Mouse (Mus musculus) lung, embryonic 16.5 days (tissue): ENCODE measurements around the gene Chd6. TPM values are rescaled to one million over a fixed set of nuclear protein-coding genes. Genes with fewer than 3 reads are reported as not detected.
A peak's percentile ranks its signal among the peaks of the same experiment; 100 is the strongest.

Experiments
- ATAC-seq: fragments of 200-750 bp; cut with Nextera tagmentation; 2 replicates; pipeline ENCODE4 v1.8.0; 2017; ENCODE audit warnings: low read depth, mild to moderate bottlenecking, moderate library complexity
- H3K27ac ChIP-seq: fragments of 300-500 bp; sonication (generic); 2 replicates; pipeline ENCODE4 v1.5.1; 2014; ENCODE audit warnings: mild to moderate bottlenecking, control low read depth, low read length
- H3K27me3 ChIP-seq: fragments of 300-500 bp; sonication (generic); 2 replicates; pipeline ENCODE4 v1.6.1; 2014; ENCODE audit warnings: low read depth, low read length, mixed read lengths; ENCODE audit not compliant: control insufficient read depth, insufficient read depth
- H3K36me3 ChIP-seq: fragments of 300-500 bp; sonication (generic); 2 replicates; pipeline ENCODE4 v1.6.1; 2014; ENCODE audit warnings: low read length; ENCODE audit not compliant: control insufficient read depth, insufficient read depth
- H3K4me1 ChIP-seq: fragments of 300-500 bp; sonication (generic); replicated peaks from 2 replicates; pipeline ENCODE4 v1.6.1; 2014; ENCODE audit warnings: low read length, mixed read lengths; ENCODE audit not compliant: control insufficient read depth, insufficient read depth
- H3K4me2 ChIP-seq: fragments of 300-500 bp; sonication (generic); 2 replicates; pipeline ENCODE4 v1.6.1; 2014; ENCODE audit warnings: low read depth, low read length, control low read depth
- H3K4me3 ChIP-seq: fragments of 300-500 bp; sonication (generic); 2 replicates; pipeline ENCODE4 v1.5.1; 2014; ENCODE audit warnings: mild to moderate bottlenecking, low read length, control low read depth
- H3K9ac ChIP-seq: fragments of 300-500 bp; sonication (generic); 2 replicates; pipeline ENCODE4 v1.6.1; 2014; ENCODE audit warnings: low read length, control low read depth
- H3K9me3 ChIP-seq: fragments of 300-500 bp; sonication (generic); 2 replicates; pipeline ENCODE4 v1.6.1; 2016; ENCODE audit warnings: low read length; ENCODE audit not compliant: control insufficient read depth
- WGBS: fragments of 180-500 bp; shearing (Covaris S2); extraction: QIAGEN DNeasy Blood & Tissue Kit; methylation state at CpG from one replicate; pipeline ENCODE4 v1.1.7; 2014; 5-methylcytosine and 5-hydroxymethylcytosine counted together
- polyA plus RNA-seq: library from polyadenylated mRNA; unstranded; fragments of >200 nt; fragmentation: Nextera tagmentation; extraction: Ambion mirVana; gene quantifications from 2 replicates; pipeline ENCODE4 v1.2.1, GENCODE M21; 2015

Gene Chd6
- polyA plus RNA-seq, 1 experiment from 2014 or later = 33.8 TPM

DNA sequence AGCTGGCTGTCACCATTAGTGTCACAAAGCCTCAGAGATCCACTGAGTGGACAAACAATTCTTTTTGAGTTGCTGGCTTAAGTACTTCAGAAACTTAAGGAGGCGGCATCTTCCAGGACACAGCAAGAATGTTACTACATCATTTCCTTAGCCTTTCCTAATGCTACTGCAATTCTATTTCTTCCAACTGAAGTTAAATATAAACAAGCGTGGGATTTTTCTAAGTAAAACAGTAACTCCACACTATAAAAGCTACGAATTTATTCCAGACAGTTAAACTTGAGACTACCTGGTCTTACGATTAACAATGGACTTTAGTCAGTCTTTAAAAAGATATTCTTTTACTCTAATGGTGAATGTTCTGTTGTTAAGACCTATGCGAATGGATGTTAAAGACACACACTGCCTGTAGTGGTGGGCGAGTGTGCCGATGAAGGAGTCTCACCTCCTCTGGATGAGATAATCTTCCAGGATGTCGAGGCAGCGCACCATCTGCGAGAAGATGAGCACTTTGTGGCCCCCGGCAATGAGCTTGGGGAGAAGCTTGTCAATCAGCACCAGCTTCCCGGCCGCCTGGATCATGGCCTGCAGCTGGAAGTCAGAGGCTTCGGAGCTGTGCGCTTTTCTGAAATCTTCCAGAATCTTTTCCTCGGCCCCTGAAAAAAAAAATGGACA lies 96.2 kb downstream of the Chd6 start:
- Histone ChIP-seq H3K36me3 (peaks cover 59% of the 10 kb centered on the region), H3K4me2 (no peak overlapping the region), H3K9me3 (no peaks in the 10 kb centered on the region), H3K4me1 (no peaks in the 10 kb centered on the region), H3K27me3 (no peaks in the 10 kb centered on the region), H3K27ac (no peak overlapping the region), H3K4me3 (no peak overlapping the region), H3K9ac (no peak overlapping the region)
- ATAC-seq = no peak
- WGBS = 90% methylated on average over 16 of the region's 16 CpGs

- Histone ChIP-seq H3K4me3 (no peak overlapping the region), H3K36me3 (peaks cover 23% of the 10 kb centered on the region; the same call in 1 of the 2 replicates), H3K27ac (no peak overlapping the region), H3K9ac (no peak overlapping the region), H3K9me3 (no peaks in the 10 kb centered on the region), H3K4me2 (no peak overlapping the region), H3K27me3 (no peaks in the 10 kb centered on the region), H3K4me1 (no peaks in the 10 kb centered on the region; the same call in 1 of the 2 replicates)
- 55% methylated on average over 3 of the region's 3 CpGs for WGBS
- peak; percentile 95 for ATAC-seq
Observed at GRCm38 (mm10) chr2:161004338-161004737, 104.5 kb downstream of the Chd6 start.

DNA sequence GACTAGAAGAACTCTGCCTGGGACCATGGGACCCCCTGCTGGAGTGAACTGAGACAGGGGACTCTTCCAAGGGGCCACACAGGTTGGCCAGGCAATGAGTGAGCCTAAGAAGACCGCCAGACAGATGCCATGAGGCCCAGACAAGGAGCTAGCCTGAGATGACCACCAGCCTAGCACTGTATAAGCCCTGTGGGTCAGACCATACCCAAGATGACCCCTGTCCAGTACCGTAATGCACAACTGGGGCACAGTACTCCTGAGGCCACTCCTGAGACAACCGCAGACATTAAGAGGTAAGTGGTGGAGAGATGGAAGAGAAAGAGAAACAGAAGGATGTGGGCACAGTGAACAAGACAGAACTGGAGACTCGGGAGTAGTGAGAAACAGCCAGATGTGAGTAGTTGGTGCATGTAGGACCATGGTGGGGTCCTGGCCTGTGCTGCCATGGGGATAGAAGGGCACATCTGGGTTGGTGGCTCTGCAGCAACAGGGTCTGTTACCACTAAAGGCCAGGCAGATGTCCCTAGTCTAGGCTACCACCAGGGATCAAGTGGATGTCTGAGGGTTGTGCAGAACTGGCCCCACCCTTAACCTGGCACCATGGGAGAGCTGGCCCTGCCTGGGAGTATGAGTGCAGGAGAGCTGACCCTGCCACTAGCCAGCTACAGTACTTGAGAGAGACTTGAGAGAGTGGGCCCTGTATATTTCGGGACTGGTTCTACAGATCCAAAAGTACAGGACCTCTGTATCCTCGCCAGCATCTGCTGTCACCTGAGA lies 111.7 kb downstream of the Chd6 start:
- no peaks in the 10 kb centered on the region for H3K27me3 ChIP-seq
- 90% methylated on average over 6 of the region's 6 CpGs for WGBS
- H3K27ac ChIP-seq = no peak overlapping the region
- H3K36me3 ChIP-seq = peaks cover 6% of the 10 kb centered on the region; the same call in 1 of the 2 replicates
- H3K9me3 ChIP-seq = no peaks in the 10 kb centered on the region
- no peak for ATAC-seq
- H3K4me2 ChIP-seq = no peak overlapping the region
- no peak overlapping the region for H3K9ac ChIP-seq
- H3K4me3 ChIP-seq = no peak overlapping the region
- H3K4me1 ChIP-seq = no peaks in the 10 kb centered on the region

GRCm38 (mm10) chr2:160994181-160994580 lies 114.7 kb downstream of the Chd6 start:
- H3K27ac ChIP-seq = no peak overlapping the region
- H3K4me1 ChIP-seq = no peaks in the 10 kb centered on the region
- H3K4me2 ChIP-seq = no peak overlapping the region
- H3K9me3 ChIP-seq = no peaks in the 10 kb centered on the region
- no peak overlapping the region for H3K4me3 ChIP-seq
- no peaks in the 10 kb centered on the region for H3K27me3 ChIP-seq
- H3K36me3 ChIP-seq = peaks cover 18% of the 10 kb centered on the region
- no peak overlapping the region for H3K9ac ChIP-seq
- no peak for ATAC-seq
- WGBS = 89% methylated on average over 1 of the region's 1 CpGs

- Histone ChIP-seq H3K4me1 (no peaks in the 10 kb centered on the region), H3K4me3 (no peak overlapping the region), H3K9me3 (no peaks in the 10 kb centered on the region), H3K4me2 (no peak overlapping the region), H3K27ac (no peak overlapping the region), H3K36me3 (peaks cover 29% of the 10 kb centered on the region), H3K9ac (no peak overlapping the region), H3K27me3 (no peaks in the 10 kb centered on the region)
- ATAC-seq = no peak
- 89% methylated on average over 3 of the region's 3 CpGs for WGBS
Observed at GRCm38 (mm10) chr2:160992465-160992864, 116.4 kb downstream of the Chd6 start.

DNA sequence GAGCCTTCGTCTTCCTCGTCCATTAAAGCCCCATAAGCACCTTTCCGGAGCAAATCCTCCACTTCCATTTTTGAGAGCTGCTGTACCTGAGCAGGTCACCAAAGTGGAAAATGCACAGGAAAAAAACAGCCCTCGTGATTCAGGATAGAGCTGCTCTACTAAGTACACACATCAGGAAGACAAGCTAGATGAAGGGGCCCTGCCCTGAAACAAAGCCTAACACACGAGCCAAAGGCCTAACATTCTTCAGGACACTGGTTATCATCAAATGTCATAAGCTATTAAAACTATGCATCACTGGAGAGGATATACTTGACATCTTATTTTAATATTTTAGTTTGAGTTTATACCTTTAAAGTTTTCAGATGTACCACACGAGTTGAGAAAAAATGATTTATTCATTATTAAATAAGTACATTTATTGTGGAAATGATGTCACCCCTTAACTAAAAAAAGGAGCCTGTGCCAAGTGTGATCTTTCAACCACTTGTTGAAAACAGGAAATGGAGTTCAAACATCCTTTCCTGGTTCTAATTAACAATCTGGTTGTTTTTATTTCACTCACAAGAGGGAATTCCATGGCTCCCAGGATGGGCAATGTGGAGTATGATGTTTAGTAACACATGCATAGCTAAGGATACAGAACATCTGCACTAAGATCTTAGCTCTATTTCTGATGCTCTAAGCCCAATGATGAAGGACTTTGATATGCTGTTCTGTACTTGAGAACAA lies 118.4 kb downstream of the Chd6 start:
- peaks cover 35% of the 10 kb centered on the region for H3K36me3 ChIP-seq
- no peaks in the 10 kb centered on the region for H3K27me3 ChIP-seq
- no peak overlapping the region for H3K9ac ChIP-seq
- no peak overlapping the region for H3K4me2 ChIP-seq
- 0 out of 2 replicates have a peak, but pooled peaks have one; percentile 20 for ATAC-seq
- H3K4me3 ChIP-seq = no peak overlapping the region
- no peaks in the 10 kb centered on the region for H3K4me1 ChIP-seq
- no peaks in the 10 kb centered on the region for H3K9me3 ChIP-seq
- H3K27ac ChIP-seq = peak overlapping the region; percentile 75
- WGBS = 58% methylated on average over 6 of the region's 6 CpGs

DNA sequence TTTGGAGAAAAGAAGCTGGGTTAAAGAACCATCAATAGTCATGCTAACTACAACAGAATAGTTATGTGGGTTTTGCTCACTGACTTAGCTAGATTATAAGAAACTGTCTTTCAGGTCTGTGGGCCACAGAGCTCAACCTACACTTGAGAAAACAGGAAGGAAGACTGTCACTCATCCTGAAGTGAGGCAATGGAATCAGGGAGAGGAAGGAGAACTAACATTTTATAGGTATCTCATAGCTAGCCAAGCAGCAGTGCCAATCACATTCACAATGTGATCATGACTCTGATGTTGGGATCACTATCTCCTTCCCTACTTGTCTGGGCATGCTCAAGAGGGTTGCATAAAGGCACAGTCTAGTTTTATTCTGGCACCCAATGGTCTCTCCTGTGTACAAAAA lies 121.4 kb downstream of the Chd6 start:
- Histone ChIP-seq H3K36me3 (peaks cover 48% of the 10 kb centered on the region), H3K4me2 (no peak overlapping the region), H3K4me1 (no peaks in the 10 kb centered on the region), H3K9me3 (no peaks in the 10 kb centered on the region), H3K9ac (no peak overlapping the region), H3K4me3 (no peak overlapping the region), H3K27ac (no peak overlapping the region), H3K27me3 (no peaks in the 10 kb centered on the region)
- ATAC-seq = no peak

DNA sequence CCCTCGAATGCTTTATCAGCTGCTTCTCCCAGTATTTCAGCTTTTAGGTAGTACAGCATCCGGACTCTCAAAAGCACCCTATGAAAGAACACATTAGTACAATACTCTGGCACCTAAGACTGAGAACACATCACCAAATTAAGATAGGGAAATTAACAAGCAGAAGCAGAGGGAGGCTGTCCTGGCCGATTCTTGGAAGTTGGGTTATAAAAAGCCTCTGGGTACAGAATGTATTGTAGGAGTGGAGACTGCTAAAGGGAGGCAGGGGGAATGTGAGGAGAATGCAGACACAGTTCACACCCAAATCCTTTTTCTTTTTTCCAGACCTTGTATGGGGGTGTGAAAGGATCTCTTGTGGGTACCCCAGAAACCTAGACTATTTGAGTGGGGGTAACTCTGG lies 126.2 kb downstream of the Chd6 start:
- H3K4me1 ChIP-seq = no peaks in the 10 kb centered on the region
- ATAC-seq = no peak
- H3K27ac ChIP-seq = no peak overlapping the region
- H3K4me3 ChIP-seq = no peak overlapping the region
- WGBS = 81% methylated on average over 3 of the region's 3 CpGs
- H3K9me3 ChIP-seq = no peaks in the 10 kb centered on the region
- peaks cover 46% of the 10 kb centered on the region for H3K36me3 ChIP-seq
- H3K27me3 ChIP-seq = no peaks in the 10 kb centered on the region
- no peak overlapping the region for H3K9ac ChIP-seq
- no peak overlapping the region for H3K4me2 ChIP-seq

GRCm38 (mm10) chr2:160981791-160982190 lies 127.1 kb downstream of the Chd6 start:
- Histone ChIP-seq H3K4me3 (no peak overlapping the region), H3K4me2 (no peak overlapping the region), H3K9ac (no peak overlapping the region), H3K36me3 (peaks cover 38% of the 10 kb centered on the region), H3K27ac (no peak overlapping the region), H3K9me3 (no peaks in the 10 kb centered on the region), H3K4me1 (no peaks in the 10 kb centered on the region), H3K27me3 (no peaks in the 10 kb centered on the region)
- WGBS = 79% methylated on average over 6 of the region's 6 CpGs
- no peak for ATAC-seq
